Mouse (Mus musculus): Measurements from ENCODE around the gene Tsc22d4.
"Not testable (repeated sequence)": the region's sequence is repeated elsewhere in the genome, so short reads cannot be mapped to it uniquely, and the experiment has no call there.

The Tsc22d4 gene

DNA sequence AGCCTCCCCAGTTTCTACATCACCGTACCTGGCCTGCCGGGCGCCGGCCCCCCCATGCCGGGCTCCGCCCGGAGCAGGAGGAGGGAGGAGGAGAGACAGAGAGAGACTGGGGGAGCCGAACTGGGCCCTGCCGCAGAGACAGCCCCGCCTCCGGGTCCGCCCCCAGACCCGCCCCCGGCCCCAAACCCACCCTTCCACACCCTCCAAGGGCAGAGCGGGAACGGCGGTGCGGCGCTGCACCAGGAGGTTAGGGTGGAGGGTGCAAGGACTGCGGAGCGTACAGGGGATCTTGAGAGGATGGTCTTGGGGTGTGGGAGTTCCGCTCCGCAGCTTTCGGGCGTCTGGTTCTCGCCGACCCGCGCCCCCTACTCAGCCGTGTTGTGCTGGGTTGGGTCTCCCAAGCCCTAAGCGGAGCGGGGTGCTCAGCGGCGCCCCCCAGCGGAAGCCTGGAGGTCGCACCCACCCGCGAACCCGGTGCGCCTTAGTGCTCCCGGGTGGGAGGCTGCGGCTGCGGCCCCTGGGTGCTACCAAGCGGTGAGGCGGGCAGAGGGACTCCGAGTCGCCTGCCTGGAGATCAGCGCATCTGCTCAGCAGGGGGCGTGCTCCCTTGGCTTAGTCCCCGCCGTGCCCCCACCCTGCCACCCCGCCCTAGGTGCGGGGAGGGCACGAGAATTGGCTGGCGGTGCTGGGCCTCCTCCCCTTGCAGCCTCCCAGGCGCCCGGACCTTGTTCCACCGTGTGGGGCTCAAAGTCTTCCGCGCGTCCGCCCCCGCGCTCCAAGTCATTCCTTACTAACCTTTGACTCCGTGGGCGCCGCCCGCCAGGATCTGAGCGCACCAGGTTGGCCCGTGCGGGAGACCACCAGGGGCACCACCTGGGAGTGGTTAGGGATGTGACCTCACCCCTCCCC is 4.3 kb upstream of the Tsc22d4 start, which contains the start of gene Nyap1:
Gene Nyap1 (minus strand): TSS at position 585 of the 909 bp plus-strand sequence.
- peak; percentile 74 to 76 for DNase-seq (ENCODE audit: low spot score in 2 of 2)

- no peak for DNase-seq (ENCODE audit: low spot score in 2 of 2)
Observed at GRCm38 (mm10) chr5:137742048-137742447, 3.5 kb upstream of the Tsc22d4 start.

GRCm38 (mm10) chr5:137742836-137743235 is 2.7 kb upstream of the Tsc22d4 start:
- DNase-seq (ENCODE audit: low spot score in 2 of 2) = no peak

GRCm38 (mm10) chr5:137744197-137744596 is 1.3 kb upstream of the Tsc22d4 start:
- no peak for DNase-seq (ENCODE audit: low spot score in 2 of 2)

DNA sequence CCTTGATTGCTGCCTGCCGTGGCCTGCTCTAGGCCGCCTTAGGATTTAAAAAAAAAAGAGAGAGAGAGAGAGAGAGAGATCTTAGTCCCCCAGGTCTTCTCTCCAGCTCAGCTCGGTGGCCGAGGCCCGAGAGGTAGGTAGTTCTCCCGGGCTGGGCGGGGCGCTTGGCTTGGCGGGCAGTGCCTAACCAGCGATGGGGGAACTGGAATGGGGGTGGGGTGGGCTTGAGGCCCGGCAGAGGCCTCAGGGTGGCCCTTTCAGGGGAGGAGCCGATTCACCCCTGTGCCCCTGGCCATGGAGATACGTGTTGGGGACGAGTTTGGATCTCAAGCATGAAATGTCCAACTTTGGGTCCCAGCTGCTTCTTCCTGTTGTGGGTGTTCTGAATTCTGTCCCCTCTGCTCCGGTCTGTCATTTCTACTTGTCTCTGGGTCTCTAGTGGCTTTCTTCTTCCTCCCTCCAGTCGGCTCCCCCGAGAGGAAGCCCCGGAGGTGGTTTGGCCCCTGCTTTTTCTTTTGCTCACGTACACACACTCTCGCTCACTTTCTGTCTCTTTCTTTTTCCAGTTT is 836 bp downstream of the Tsc22d4 start:
- DNase-seq (ENCODE audit: low spot score in 2 of 2) = no peak

DNA sequence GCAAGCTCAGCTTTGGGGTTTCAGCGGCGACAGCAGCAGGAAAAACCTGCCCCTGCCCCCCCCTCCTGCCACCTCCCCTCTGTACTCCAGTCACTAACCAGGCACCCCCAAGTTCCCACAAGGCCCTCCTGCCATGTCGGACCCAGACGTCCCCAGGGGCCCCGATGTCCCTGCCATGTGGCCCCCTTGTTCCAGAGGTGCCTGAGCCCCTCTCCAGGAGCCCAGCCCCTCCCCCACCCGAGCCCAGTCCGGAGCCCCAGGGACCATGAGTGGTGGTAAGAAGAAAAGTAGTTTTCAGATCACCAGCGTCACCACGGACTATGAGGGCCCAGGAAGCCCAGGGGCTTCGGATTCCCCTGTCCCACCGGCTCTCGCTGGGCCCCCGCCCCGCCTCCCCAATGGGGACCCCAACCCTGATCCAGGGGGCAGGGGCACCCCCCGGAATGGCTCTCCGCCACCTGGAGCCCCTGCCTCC is 1.4 kb downstream of the Tsc22d4 start:
- DNase-seq (ENCODE audit: low spot score in 2 of 2) = no peak

GRCm38 (mm10) chr5:137747326-137747961 is 1.9 kb downstream of the Tsc22d4 start:
- DNase-seq (ENCODE audit: low spot score in 2 of 2) = no peak

GRCm38 (mm10) chr5:137748130-137748770 is 2.7 kb downstream of the Tsc22d4 start:
- DNase-seq (ENCODE audit: low spot score in 2 of 2) = no peak

DNA sequence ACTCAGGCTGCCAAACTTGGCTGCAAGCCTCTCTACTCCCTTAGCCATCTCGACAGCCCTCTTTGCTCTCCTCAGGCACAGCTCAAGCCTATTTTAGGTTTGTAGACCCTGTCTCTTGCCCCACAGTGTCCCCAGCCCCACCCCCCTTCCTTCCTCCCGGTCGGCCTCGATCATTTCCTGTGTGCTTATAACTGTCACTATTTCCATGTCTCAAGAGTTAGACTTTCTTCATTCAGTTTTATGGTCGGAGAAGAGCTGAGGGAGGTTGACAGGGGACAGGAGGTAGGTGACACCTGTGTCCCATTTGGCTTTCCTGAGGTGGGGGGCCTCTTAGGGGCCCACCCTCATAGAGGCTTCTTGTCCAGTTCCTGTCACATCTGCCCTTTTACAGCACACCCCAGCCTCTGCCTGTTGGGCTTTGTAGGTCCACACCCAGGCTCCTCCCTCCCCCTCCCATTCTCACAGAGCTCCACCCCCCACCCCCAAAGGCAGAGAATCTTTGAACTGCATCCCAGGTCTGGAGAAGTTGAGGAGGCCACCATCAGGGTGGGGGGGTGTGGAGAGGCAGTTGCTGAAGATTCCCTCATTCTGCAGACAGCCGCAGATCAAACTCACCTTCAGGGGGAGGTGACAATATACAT is 3.8 kb downstream of the Tsc22d4 start:
- no peak for DNase-seq (ENCODE audit: low spot score in 2 of 2)

DNA sequence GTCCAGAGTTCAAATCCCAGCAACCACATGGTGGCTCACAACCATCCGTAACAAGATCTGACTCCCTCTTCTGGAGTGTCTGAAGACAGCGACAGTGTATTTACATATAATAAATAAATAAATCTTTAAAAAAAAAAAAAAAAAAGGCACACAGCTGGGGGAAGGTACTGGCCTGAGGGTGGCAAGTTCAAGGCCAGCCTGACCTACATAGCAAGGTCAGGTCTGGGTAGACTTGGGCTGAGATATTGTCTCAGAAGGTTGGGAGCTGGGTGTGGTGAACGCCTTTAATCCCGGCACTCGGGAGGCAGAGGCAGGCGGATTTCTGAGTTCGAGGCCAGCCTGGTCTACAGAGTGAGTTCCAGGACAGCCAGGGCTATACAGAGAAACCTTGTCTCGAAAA is 4.7 kb downstream of the Tsc22d4 start:
- DNase-seq (ENCODE audit: low spot score in 2 of 2) = not testable (repeated sequence)

GRCm38 (mm10) chr5:137751221-137751887 is 5.8 kb downstream of the Tsc22d4 start:
- DNase-seq (ENCODE audit: low spot score in 2 of 2) = no peak

- DNase-seq (ENCODE audit: low spot score in 2 of 2) = no peak
Observed at GRCm38 (mm10) chr5:137751988-137752387, 6.5 kb downstream of the Tsc22d4 start.

- no peak for DNase-seq (ENCODE audit: low spot score in 2 of 2)
Observed at GRCm38 (mm10) chr5:137753111-137753832, 7.7 kb downstream of the Tsc22d4 start.

DNA sequence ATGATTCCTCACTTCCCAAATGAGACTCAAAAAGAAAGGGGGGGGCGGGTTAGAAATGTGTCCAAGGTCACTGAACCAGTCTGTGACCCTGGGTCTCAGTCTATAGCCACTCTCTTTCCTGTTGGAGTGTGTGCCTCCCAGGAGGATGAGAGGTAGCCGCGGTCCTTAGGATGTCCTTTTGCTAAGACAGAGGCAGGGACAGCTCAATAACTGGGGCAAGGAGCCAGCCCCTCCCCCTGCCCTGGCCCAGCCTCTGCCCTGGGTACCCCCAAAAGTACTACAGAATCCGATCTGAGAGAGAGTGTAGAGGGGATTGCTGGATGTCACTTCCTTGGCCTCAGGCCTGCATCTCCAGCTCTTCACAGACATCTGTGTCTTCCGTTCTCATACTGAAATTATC is 9.9 kb downstream of the Tsc22d4 start:
- no peak for DNase-seq (ENCODE audit: low spot score in 2 of 2)

DNA sequence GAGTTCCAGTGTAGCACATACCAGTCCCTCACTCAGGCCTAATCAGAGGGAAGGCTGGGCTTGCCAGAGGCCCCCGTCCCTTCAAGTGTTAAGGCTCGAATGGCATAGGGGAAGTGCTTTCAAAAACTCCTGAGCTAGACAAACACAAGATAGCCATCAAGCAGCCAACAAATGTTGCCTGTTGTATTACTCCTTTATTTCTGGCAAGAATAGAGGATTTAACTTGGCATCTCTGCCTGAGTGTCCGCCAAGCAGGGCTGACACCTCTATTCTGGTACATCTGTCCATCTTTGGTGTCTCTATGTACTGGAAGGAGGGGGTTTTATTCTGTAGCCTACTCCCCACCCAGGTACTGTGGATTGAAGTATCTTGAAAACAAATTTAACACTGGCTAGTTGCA is 10.6 kb downstream of the Tsc22d4 start:
- DNase-seq (ENCODE audit: low spot score in 2 of 2) = no peak

GRCm38 (mm10) chr5:137756882-137757661 is 11.5 kb downstream of the Tsc22d4 start:
- peak; percentile 87 to 90 for DNase-seq (ENCODE audit: low spot score in 2 of 2)

DNA sequence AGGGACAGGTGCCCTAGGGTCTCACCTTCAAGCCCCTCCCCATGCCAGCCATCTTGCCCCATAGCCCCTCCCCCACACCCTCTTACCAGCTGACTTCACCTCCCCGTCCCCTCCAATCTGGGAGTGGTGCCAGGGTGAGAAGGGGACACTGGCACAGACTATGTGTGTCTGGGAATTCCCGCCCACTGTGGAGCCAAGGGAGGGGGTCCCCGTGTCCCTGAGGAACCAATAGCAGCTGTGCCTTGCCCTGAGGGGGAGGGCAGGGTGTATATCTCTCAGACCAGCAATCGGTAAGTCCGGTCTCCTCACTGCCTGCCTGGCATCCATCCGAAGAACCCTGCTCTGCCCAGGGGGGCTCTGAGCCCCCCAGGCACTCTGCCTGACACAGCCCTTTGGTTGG is 12.4 kb downstream of the Tsc22d4 start:
- peak in 1 of 2 experiments; percentile 63 for DNase-seq (ENCODE audit: low spot score in 2 of 2)

- no peak for DNase-seq (ENCODE audit: low spot score in 2 of 2)
Observed at GRCm38 (mm10) chr5:137758921-137759534, 13.5 kb downstream of the Tsc22d4 start.

DNA sequence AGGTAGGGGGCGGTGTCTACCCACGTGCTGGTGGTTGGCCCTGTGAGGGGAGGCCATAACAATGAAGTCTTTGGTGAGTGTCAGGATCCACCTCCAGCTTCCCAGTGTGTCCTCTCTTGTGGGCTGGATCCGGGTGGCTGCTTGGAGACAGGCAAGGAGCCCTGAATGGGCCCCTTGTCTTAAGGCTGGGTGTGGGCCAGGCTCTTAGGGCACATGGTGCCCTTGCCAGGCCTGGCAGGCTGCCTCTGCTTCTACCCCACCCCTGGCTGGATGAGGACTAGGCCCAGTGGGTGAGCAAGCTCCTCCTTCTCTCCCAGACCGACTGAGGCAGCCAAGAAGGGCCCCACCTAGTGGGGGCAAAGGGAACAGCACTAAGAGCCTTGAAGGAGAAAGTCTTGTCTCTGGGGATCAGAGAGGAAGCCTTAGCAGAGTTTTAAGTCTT is 14.5 kb downstream of the Tsc22d4 start:
- peak; percentile 70 to 77 for DNase-seq (ENCODE audit: low spot score in 2 of 2)
